Mouse (Mus musculus) large intestine, adult 2 months (tissue): ENCODE data around the gene Xpo4. TPM values are rescaled to one million over a fixed set of nuclear protein-coding genes. Genes with fewer than 3 reads are reported as not detected.
A peak's percentile ranks its signal among the peaks of the same experiment; 100 is the strongest.
"Not testable (repeated sequence)": the region's sequence is repeated elsewhere in the genome, so short reads cannot be mapped to it uniquely, and the experiment has no call there.

Experiments
- DNase-seq: peaks from one replicate; pipeline ENCODE4 v3.0.0-alpha.2; 2012; ENCODE audit warnings: low read depth, low spot score
- WGBS: fragments of 180-500 bp; shearing (Covaris S2); methylation state at CpG from one replicate; pipeline ENCODE4 v1.1.7; 2018; 5-methylcytosine and 5-hydroxymethylcytosine counted together
- polyA plus RNA-seq: library from polyadenylated mRNA; depleted of rRNA; stranded (reverse); fragments of >200 nt; gene quantifications from 2 replicates; pipeline ENCODE4 v1.2.3, GENCODE M21; 2012

Gene Xpo4
- polyA plus RNA-seq, 1 experiment = 2.1 TPM

DNA sequence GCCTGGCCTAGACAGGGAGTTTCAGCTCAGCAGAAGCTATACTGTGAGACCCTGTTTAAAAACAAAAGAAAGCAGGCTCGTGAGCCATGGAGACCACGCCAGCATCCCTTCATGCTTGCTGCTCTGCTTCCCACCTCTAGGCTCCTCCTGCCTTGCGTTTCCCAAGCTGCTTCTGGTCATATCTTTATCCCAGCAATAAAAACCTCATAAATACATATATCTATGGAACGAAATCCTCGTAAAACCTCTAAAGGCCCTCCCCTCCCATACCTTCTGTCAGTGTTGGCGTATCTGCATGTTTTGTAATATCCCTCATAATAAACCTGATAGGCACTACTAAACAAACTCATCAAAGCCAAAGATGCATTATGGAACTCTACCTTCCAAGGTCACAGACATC is 21.4 kb upstream of the Xpo4 start:
- no peak for DNase-seq
- WGBS = 28% methylated on average over 6 of the region's 6 CpGs

DNA sequence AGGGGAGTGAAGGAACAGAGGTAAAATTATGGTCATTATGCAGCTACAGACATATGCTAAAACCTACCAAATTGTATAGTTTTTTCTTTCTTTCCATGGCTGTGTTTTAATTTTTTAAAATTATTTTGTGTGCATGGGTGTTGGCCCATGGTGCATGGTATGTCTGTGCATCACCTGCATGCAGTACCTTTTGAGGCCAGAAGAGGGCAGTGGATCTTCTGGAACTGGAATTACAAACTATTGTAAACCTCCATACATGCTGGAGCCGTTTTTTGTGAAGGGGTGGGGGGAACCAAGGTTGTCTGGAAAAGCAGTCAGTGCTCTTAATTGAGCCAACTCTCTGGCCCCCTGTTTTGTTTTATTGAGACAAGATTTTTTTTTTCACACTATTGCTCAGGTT is 19.3 kb upstream of the Xpo4 start:
- whole genome bisulfite sequencing = 0% methylated on average over 1 of the region's 1 CpGs
- DNase-seq = no peak

GRCm38 (mm10) chr14:57682751-57683150 is 17.5 kb upstream of the Xpo4 start:
- DNase-seq = no peak
- 76% methylated on average over 4 of the region's 4 CpGs for WGBS

- DNase-seq = peak; percentile 60
- WGBS = 33% methylated on average over 5 of the region's 5 CpGs
These were observed 14.8 kb upstream of the Xpo4 start for GRCm38 (mm10) chr14:57679958-57680535.

GRCm38 (mm10) chr14:57679523-57679922 is 14.3 kb upstream of the Xpo4 start:
- DNase-seq = no peak

GRCm38 (mm10) chr14:57675481-57675880 is 10.3 kb upstream of the Xpo4 start:
- WGBS = 49% methylated on average over 2 of the region's 2 CpGs
- no peak for DNase-seq

More at GRCm38 (mm10) chr14:57679523-57679922, 14.3 kb upstream of the Xpo4 start:
- whole genome bisulfite sequencing = 29% methylated on average over 1 of the region's 1 CpGs

- peak; percentile 19 for DNase-seq
- 2% methylated on average over 10 of the region's 10 CpGs for WGBS
These were observed 359 bp upstream of the Xpo4 start for GRCm38 (mm10) chr14:57665628-57665950.

DNA sequence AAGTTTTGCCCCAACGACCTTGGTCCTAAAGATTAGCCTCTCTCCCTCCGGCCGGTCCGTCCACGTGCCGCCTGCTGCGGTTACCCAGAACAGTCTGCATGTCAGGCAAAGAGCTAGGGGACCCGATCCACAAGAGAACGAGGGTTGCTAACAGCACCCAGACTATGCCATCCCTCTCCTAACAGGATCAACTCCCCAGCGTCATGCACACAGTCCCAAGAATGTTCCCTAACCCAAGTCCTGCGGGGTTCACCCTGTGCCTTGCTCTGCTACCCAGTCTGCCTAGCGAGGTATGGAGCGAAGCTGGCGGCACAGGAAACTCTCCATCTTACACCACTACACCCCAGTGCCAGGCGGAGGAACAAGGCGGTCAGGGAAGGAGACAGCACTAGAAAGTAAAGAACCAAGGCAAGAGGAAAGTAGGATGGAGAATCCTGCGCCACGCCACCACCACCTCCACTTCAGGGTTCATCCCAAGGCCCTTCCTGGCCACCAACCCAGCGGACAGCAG is 864 bp downstream of the Xpo4 start:
- under 1% methylated on average over 19 of the region's 19 CpGs for WGBS
- DNase-seq = peak; percentile 14

DNA sequence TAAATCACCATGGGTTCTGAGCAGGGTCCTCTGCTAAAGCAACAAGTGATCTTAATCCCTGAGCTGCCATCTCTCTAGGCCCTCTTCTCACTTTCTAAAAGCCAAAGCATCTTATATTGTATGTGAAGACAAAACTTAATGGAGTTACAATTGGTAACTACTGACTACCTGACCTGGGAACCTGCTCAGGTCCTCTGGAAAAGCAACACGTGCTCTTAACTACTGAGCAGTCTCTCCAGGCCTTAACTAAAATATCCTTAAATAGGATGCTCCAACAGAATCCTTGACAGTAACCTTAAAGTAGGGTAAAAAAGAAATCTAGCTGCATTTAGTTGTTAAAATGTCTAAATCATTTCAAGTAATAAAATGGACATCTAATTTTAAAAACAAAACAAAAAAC is 1.6 kb downstream of the Xpo4 start:
- DNase-seq = no peak
- 7% methylated on average over 1 of the region's 1 CpGs for whole genome bisulfite sequencing

GRCm38 (mm10) chr14:57658301-57658700 is 6.9 kb downstream of the Xpo4 start:
- DNase-seq = no peak
- WGBS = 83% methylated on average over 4 of the region's 4 CpGs

GRCm38 (mm10) chr14:57657500-57657899 is 7.7 kb downstream of the Xpo4 start:
- 95% methylated on average over 2 of the region's 2 CpGs for WGBS
- DNase-seq = no peak

GRCm38 (mm10) chr14:57656519-57656918 is 8.7 kb downstream of the Xpo4 start:
- DNase-seq = not testable (repeated sequence)
- WGBS = 98% methylated on average over 3 of the region's 3 CpGs

DNA sequence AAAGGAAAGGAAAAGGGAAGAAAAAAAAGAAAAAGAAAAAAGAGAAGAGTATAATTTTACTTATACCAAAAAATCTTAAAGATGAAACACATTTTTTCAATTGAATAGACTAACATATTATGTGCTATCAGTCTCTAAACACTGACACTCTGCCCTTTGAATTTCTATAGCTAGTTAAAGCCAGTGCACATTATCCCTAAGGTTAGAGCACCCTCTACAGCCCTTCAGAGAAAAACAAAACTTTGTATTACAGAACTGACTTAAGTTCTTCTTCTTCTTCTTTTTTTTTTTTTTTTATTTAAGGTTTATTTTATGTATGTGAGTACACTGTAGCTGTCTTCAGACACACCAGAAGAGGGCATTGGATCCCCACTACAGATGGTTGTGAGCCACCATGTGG is 15.7 kb downstream of the Xpo4 start:
- DNase-seq = no peak

GRCm38 (mm10) chr14:57646155-57646554 is 19.1 kb downstream of the Xpo4 start:
- DNase-seq = no peak
- WGBS = 81% methylated on average over 4 of the region's 4 CpGs

GRCm38 (mm10) chr14:57639153-57639552 is 26.1 kb downstream of the Xpo4 start:
- WGBS = 82% methylated on average over 3 of the region's 3 CpGs

GRCm38 (mm10) chr14:57634141-57634540 is 31.1 kb downstream of the Xpo4 start:
- 86% methylated on average over 5 of the region's 5 CpGs for WGBS
- no peak for DNase-seq

More at GRCm38 (mm10) chr14:57639153-57639552, 26.1 kb downstream of the Xpo4 start:
- no peak for DNase-seq

DNA sequence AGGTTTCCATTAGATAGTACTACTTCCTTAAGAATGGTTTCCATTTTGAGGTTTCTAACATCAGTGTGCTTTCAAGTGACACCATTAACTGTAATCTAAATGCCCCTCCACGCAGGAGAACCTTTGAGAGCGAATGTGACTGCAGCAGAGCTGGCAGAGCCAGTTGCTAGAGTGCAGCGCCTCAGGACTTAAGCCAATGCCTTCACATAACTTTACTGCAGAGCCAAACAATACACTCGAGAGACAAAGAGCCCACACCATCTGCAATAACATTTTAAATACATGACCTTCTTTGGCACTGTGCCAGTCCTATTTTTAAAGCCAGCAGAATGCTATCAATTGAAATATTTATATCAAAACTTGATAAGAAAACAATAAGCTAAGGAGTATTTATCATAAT is 35.6 kb downstream of the Xpo4 start:
- 61% methylated on average over 4 of the region's 4 CpGs for WGBS
- DNase-seq = no peak

DNA sequence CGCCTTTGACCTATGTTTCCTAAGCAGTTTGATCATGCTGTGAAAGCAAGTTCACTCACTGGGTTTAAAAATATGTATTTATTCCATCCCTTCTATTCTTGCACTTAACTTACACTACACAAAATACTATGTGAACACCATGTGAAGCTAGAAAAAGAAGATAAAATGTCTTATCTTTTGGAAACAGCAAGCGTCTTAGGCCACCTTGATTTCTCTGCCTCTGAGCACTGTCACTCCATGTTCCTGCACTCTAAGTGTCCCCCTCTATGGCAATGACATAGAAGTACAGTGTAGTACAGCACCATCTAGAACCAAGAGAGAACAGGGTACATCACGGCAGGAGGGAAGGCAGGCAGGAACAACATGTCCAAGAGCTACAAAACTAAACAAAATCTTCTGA is 42.3 kb downstream of the Xpo4 start:
- DNase-seq = no peak
- WGBS = 88% methylated on average over 3 of the region's 3 CpGs

GRCm38 (mm10) chr14:57621699-57622098 is 43.5 kb downstream of the Xpo4 start:
- no peak for DNase-seq
- 88% methylated on average over 4 of the region's 4 CpGs for WGBS

GRCm38 (mm10) chr14:57620598-57621236 is 44.5 kb downstream of the Xpo4 start:
- no peak for DNase-seq
- 22% methylated on average over 4 of the region's 4 CpGs for whole genome bisulfite sequencing

DNA sequence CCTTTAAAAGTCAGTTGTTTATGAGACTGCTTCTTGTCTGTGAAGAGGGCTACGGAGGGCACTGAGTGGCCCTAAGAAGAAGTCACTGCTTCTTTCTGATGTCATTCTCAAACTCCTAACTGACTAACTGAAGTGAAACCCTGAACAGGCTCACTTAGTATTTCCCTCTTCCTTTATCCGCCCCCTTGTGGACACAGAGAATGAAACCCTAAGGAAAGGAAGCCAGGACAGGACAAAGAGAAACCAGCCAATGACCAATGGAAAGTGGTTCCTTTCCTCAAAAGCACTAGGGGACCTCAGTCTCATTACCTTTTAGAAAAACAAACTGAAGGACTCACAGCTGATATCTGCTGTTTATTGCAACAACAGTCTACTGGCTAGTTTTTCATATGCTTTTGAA is 45.7 kb downstream of the Xpo4 start:
- WGBS = 41% methylated on average over 2 of the region's 2 CpGs
- DNase-seq = peak; percentile 61

DNA sequence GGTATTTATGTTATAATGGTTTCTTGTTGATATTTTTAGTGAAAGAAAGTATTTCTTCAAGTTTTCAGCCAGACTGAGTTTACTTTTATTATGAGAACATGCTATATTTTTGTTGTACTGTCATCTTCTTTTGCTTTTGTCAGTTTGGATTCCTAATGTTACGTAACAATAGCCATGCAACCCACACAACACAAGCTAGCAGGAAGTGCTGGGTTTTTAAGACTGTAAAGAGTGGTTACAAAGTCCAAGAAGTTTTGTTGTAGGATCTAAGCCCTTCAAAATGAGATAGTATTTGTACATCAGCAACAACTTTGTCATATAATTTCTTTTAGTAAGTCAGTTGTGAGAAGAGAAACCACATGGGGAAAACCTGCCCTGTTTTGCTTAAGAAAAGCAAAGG is 47.6 kb downstream of the Xpo4 start:
- WGBS = 88% methylated on average over 1 of the region's 1 CpGs
- DNase-seq = no peak
